Mouse (Mus musculus) lung, embryonic 15.5 days (tissue): ENCODE data around the gene Upk3bl. TPM values are rescaled to one million over a fixed set of nuclear protein-coding genes. Genes with fewer than 3 reads are reported as not detected.
A peak's percentile ranks its signal among the peaks of the same experiment; 100 is the strongest.

Source experiments
- ATAC-seq: fragments of 200-750 bp; cut with Nextera tagmentation; 2 replicates; pipeline ENCODE4 v1.8.0; 2017; ENCODE audit warnings: moderate number of reproducible peaks, borderline replicate concordance; ENCODE audit not compliant: low FRiP score, low TSS enrichment; ENCODE audit errors: extremely low read depth
- H3K27ac ChIP-seq: fragments of 300-500 bp; sonication (generic); 2 replicates; pipeline ENCODE4 v1.5.1; 2015; ENCODE audit warnings: moderate library complexity, mild to moderate bottlenecking, inconsistent platforms
- H3K27me3 ChIP-seq: fragments of 300-500 bp; sonication (generic); 2 replicates; pipeline ENCODE4 v1.6.1; 2015; ENCODE audit warnings: inconsistent platforms
- H3K36me3 ChIP-seq: fragments of 300-500 bp; sonication (generic); 2 replicates; pipeline ENCODE4 v1.6.1; 2015; ENCODE audit warnings: inconsistent platforms
- H3K4me1 ChIP-seq: fragments of 300-500 bp; sonication (generic); 2 replicates; pipeline ENCODE4 v1.6.1; 2015; ENCODE audit warnings: inconsistent platforms
- H3K4me2 ChIP-seq: fragments of 300-500 bp; sonication (generic); 2 replicates; pipeline ENCODE4 v1.6.1; 2015; ENCODE audit warnings: inconsistent platforms, mild to moderate bottlenecking, moderate library complexity
- H3K4me3 ChIP-seq: fragments of 300-500 bp; sonication (generic); 2 replicates; pipeline ENCODE4 v1.5.1; 2015; ENCODE audit warnings: mild to moderate bottlenecking, inconsistent platforms
- H3K9ac ChIP-seq: fragments of 300-500 bp; sonication (generic); 2 replicates; pipeline ENCODE4 v1.6.1; 2015; ENCODE audit warnings: inconsistent platforms
- H3K9me3 ChIP-seq: fragments of 300-500 bp; sonication (generic); 2 replicates; pipeline ENCODE4 v1.6.1; 2016; ENCODE audit warnings: inconsistent platforms
- WGBS: fragments of 180-500 bp; shearing (Covaris S2); methylation state at CpG from one replicate; pipeline ENCODE4 v1.1.7; 2015; 5-methylcytosine and 5-hydroxymethylcytosine counted together
- polyA plus RNA-seq: library from polyadenylated mRNA; unstranded; fragments of >200 nt; fragmentation: Nextera tagmentation; extraction: Ambion mirVana; gene quantifications from 2 replicates; pipeline ENCODE4 v1.2.1, GENCODE M21; 2015

Gene Upk3bl
- 4.2 and 5.1 TPM in 2 replicates for polyA plus RNA-seq

DNA sequence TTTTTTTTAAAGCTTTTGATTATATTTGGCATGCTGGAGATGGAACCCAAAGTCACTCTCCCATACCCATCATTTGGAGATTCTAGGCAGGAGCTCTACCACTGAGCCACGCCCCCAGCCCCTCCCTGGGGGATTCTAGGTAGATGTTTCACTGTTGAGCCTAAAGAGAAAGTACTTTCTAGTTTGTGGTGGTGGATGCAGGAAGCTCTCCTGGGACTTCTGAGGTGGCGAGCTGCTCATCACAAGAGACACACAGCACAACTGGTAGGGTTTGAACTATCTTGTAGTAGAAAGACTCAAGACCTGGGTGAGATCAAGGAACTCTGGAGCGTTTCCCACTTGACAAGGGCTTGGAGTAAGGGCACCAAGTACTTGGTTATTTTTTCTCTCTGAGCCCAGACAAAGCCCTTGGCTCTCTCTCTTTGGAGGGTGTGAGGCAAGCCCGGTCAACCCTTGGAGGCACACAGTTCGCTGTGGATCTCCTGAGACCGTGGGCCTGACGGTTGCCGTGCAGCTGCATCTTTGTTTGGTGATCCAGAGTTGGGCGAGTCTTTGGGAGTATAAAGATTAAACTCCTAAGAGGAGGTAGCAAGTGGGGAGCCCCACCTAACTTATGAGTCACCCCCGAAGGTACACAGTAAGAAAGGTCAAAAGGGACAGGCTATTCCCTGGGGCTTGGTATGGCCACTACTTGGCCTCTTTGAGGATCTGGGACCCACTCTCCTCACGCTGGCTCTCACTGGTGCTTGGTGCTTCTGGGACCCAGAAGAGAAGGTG is at the start of gene Upk3bl:
Upk3bl (plus strand) TSS at position 192 of the 777 bp plus-strand sequence.
- H3K9me3 ChIP-seq: no peaks in the 10 kb centered on the region
- H3K4me1 ChIP-seq: peaks cover 13% of the 10 kb centered on the region
- no peaks in the 10 kb centered on the region; the same call in 1 of the 2 replicates for H3K27me3 ChIP-seq
- H3K4me3 ChIP-seq: no peak within 1 kb of the TSS
- 81% methylated on average over 11 of the region's 11 CpGs for WGBS
- H3K36me3 ChIP-seq: no peaks in the 10 kb centered on the region
- H3K4me2 ChIP-seq: no peak within 1 kb of the TSS
- H3K9ac ChIP-seq: no peak within 1 kb of the TSS
- H3K27ac ChIP-seq: peak within 1 kb of the TSS; percentile 61
- no peak for ATAC-seq

DNA sequence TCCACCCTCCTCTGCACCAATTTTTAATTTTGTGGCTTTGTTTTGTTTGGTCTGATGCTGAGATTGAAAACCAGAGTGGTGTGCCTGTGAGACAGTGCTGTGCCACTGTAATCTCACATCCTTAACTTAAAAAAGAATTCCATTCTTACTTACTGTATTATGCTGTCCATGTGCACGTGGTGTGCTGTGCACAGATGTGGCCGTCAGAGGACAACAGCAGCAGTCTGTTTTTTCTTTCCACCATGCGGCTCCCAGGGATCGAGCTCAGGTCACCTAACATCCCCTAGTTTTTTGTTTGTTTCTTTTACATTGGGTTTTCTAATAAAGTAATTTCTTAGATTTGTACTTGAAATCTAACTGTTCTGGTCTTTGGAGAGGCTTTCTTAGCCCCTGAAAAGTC is 49.8 kb upstream of the Upk3bl start:
- H3K4me2 ChIP-seq: no peak overlapping the region
- H3K36me3 ChIP-seq: peaks cover 23% of the 10 kb centered on the region
- H3K4me3 ChIP-seq: no peak overlapping the region
- peaks cover 6% of the 10 kb centered on the region; the same call in 1 of the 2 replicates for H3K4me1 ChIP-seq
- no peak overlapping the region for H3K27ac ChIP-seq
- no peaks in the 10 kb centered on the region for H3K27me3 ChIP-seq
- no peaks in the 10 kb centered on the region for H3K9me3 ChIP-seq
- WGBS: 77% methylated on average over 4 of the region's 4 CpGs
- no peak for ATAC-seq
- no peak overlapping the region for H3K9ac ChIP-seq

DNA sequence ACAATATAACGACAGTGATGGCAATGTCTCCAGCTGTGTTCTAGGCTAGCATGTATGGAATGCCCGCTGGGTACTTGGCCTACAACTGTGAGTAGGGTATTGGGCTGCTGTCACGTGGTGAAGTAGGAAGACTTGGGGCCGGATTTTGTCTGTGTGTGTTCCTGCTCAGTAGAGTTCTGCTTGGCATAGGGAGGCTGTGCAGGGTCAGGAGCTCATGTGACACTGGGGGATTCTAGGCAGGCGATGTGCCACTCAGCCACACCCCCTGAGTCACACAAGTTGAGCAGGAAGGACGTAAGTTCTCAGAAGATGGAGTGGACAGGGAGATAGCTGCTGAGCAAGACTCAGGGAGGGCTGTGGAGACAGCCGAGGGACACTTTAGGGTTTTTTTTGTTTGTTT is 46.5 kb upstream of the Upk3bl start:
- no peak overlapping the region for H3K4me3 ChIP-seq
- peaks cover 26% of the 10 kb centered on the region for H3K36me3 ChIP-seq
- H3K27me3 ChIP-seq: no peaks in the 10 kb centered on the region
- WGBS: 69% methylated on average over 7 of the region's 7 CpGs
- no peak for ATAC-seq
- H3K9me3 ChIP-seq: no peaks in the 10 kb centered on the region
- no peak overlapping the region for H3K27ac ChIP-seq
- H3K4me2 ChIP-seq: no peak overlapping the region
- peaks cover under 1% of the 10 kb centered on the region; the same call in 1 of the 2 replicates for H3K4me1 ChIP-seq
- H3K9ac ChIP-seq: no peak overlapping the region

DNA sequence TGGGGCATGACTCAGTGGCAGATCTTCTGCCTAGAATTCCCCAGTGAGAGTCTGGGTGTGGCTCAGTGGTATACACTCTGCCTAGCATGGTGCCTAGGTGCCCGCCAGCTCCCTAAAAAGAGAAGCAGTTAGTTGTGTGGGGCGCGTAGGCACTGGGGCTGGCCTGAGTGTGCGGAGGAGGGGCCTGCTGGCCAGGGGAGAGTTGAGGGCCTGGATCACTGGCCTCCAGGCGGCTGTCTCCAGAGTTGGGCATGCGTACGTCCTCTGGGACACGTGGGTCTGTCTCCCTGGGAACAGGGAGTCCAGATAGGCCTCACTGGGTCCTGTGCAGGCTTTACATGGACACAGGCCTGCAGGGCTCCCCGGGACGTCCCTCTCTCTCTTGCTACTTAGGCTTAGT is 39.4 kb upstream of the Upk3bl start:
- ATAC-seq: no peak

DNA sequence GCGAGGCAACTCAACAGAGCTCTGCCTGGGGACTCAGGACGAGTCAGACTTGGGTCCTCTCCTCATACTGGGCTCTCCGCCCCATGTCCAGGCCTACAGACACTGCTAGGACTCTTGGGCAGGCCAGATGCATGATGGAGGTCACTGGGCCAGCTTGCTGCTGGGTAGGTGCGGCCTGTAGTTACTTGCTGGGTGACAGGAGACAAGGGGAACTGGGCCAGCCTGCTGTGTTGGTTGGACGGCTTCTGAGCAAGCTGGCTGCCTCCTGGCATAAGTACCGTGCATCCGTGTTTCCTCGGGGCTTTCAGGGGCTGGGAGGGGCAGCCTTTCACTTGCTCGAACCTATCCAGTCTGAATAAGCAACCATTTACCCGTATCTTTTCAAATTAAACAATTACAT is 38.7 kb upstream of the Upk3bl start:
- Histone ChIP-seq H3K4me3 (no peak overlapping the region), H3K27ac (peak overlapping the region; percentile 67), H3K9ac (no peak overlapping the region), H3K4me2 (no peak overlapping the region), H3K36me3 (peaks cover 22% of the 10 kb centered on the region), H3K27me3 (no peaks in the 10 kb centered on the region), H3K9me3 (no peaks in the 10 kb centered on the region), H3K4me1 (peaks cover 22% of the 10 kb centered on the region)
- 0 out of 2 replicates have a peak, but pooled peaks have one; percentile 13 for ATAC-seq
- WGBS: 59% methylated on average over 10 of the region's 10 CpGs

More for the DNA sequence above, 39.4 kb upstream of the Upk3bl start:
- no peaks in the 10 kb centered on the region for H3K9me3 ChIP-seq
- H3K4me3 ChIP-seq: no peak overlapping the region
- H3K9ac ChIP-seq: no peak overlapping the region
- H3K4me1 ChIP-seq: peaks cover 20% of the 10 kb centered on the region
- no peak overlapping the region for H3K4me2 ChIP-seq
- 80% methylated on average over 10 of the region's 10 CpGs for WGBS
- H3K27ac ChIP-seq: peak overlapping the region; percentile 67; the same call in 1 of the 2 replicates
- no peaks in the 10 kb centered on the region for H3K27me3 ChIP-seq
- peaks cover 30% of the 10 kb centered on the region for H3K36me3 ChIP-seq

DNA sequence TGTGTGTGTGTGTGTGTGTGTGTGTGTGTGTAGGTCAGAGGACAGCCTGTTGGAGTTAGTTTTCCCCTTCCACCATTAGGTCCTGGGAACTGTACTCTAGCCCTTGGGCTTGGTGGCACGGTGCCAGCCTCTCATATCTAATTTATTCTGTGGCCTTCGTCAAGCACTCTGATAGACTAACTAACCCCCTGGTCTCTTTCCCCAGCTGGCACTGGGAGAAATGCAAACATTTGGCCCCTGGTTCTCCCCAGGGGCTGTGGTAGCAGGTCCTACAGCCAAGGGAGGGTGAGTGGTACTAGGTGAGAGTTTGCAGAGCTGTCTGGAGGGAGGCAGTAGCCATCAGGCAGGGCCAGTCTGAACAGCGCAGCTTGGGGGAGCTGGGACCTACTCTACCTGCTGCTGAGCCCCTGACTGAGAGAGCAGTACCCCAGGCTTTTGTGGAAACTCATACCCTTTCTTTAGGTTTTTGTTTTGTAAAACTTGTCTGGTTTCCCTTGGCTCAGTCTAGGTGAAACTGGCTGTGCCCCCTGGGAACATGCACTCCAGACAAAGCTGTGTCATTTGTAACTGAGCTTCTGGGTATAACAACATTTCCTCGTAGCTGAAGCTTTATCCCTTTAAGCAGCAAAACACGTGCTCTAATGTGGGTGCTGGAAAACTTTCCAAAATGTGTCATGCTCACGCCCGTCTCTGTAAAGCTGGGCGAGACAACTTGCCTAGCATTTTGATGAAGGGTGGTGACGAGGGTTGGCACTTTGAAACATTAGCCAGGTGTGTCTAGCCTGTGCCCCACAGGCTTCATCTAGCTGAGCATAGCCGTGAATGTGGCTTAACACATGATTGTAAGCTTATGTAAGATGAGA is 38.0 kb upstream of the Upk3bl start:
- Histone ChIP-seq H3K4me2 (no peak overlapping the region), H3K36me3 (peaks cover 18% of the 10 kb centered on the region), H3K9ac (no peak overlapping the region), H3K4me3 (no peak overlapping the region), H3K4me1 (peaks cover 22% of the 10 kb centered on the region), H3K27me3 (no peaks in the 10 kb centered on the region), H3K9me3 (no peaks in the 10 kb centered on the region), H3K27ac (peak overlapping the region; percentile 67)
- peak; percentile 40; the same call in 1 of the 2 replicates for ATAC-seq
- 63% methylated on average over 10 of the region's 10 CpGs for WGBS

DNA sequence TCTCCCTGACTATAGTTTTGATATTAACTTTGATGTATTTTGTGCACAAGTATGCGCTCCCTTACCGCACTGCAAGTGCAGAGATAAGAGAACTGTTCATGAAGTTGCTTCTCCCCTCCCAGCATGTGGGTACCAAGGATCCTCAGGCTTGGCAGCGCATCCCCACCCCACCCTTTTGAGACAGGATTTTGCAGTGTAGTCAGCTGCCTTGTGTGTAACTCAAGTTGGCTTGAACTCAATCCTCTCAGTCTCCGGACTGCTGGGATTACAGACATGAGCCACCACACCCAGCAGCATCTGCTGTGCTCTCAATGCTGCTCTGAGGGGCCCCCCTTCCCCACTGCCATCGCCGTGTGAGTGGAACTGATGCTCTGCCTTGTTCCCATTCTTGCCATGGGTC is 37.0 kb upstream of the Upk3bl start:
- peaks cover 22% of the 10 kb centered on the region for H3K4me1 ChIP-seq
- WGBS: 75% methylated on average over 6 of the region's 6 CpGs

DNA sequence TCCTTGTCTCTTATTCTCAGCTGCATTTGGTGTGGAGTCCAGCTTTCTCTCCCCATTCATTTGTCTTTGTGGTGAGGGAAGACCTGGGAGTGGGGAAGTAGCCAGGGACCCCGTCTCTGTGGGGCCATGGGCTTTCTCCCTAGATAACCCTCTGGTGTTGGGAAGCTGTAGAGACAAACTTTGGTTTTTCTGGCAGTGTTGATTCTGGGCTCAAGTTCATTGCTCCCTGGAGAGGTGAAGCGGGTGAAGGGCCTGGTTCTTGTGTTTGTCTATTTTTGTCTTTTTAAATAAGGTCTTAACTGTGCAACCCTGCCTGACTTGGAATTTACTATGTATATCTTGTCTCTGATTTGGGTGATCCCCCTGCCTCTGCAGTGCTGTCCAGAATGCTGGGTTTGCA is 35.6 kb upstream of the Upk3bl start:
- no peaks in the 10 kb centered on the region for H3K27me3 ChIP-seq
- H3K4me3 ChIP-seq: no peak overlapping the region
- H3K4me2 ChIP-seq: no peak overlapping the region
- no peaks in the 10 kb centered on the region for H3K9me3 ChIP-seq
- H3K36me3 ChIP-seq: peaks cover 4% of the 10 kb centered on the region; the same call in 1 of the 2 replicates
- 66% methylated on average over 2 of the region's 2 CpGs for WGBS
- ATAC-seq: no peak
- H3K27ac ChIP-seq: no peak overlapping the region
- no peak overlapping the region for H3K9ac ChIP-seq
- peaks cover 22% of the 10 kb centered on the region for H3K4me1 ChIP-seq

More for the DNA sequence above, 37.0 kb upstream of the Upk3bl start:
- peaks cover 9% of the 10 kb centered on the region for H3K36me3 ChIP-seq
- H3K27me3 ChIP-seq: no peaks in the 10 kb centered on the region
- H3K4me3 ChIP-seq: no peak overlapping the region
- no peak for ATAC-seq
- no peak overlapping the region for H3K9ac ChIP-seq
- no peak overlapping the region for H3K4me2 ChIP-seq
- H3K27ac ChIP-seq: 0 out of 2 replicates have a peak overlapping the region, but pooled peaks have one; percentile 16
- no peaks in the 10 kb centered on the region for H3K9me3 ChIP-seq

DNA sequence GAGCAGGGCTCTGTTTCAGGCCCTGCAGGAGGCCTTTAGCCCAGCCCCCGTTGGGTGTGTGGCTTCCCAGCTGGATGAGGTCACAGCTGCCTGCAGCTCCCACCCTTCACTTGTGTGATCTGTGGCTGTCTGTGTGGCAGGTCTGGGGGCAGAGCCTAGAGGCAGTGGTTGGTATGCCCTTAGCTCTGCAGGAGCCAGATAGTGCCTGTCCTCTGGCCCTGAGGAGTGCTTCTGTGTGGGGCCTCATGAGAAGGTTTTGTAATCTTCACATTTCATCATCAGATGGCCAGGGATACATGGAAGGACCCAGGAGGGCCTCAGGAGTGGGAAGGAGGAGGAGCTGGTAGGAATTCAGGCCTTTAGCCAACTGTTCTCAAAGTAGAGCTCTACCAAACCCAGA is 34.4 kb upstream of the Upk3bl start:
- WGBS: 27% methylated on average over 1 of the region's 1 CpGs
- no peak overlapping the region for H3K27ac ChIP-seq

DNA sequence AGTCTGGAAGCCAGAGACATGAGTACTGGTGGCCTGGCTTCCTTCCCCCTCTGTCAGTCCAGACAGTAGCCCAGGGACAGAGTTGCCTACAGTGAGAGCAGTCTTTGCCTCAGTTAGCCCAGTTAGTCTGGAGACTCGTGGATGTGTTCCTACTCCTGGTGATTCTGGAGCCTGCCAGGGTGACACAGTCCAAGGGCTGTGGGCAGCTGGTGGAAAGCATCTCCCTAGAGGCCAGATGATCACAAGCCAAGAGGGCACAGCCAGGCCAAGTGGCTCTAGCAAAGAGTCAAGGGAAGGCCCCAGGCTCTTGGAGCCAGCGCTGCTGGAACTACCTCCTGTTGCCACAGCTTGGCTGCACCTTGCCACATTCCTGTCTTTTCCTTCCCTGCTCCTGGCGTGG is 28.6 kb upstream of the Upk3bl start:
- Histone ChIP-seq H3K9ac (no peak overlapping the region), H3K4me1 (0 out of 2 replicates have a peak, but pooled peaks cover 4% of the 10 kb centered on the region), H3K9me3 (no peaks in the 10 kb centered on the region), H3K36me3 (peaks cover 32% of the 10 kb centered on the region), H3K4me2 (no peak overlapping the region), H3K27ac (no peak overlapping the region), H3K4me3 (no peak overlapping the region), H3K27me3 (no peaks in the 10 kb centered on the region)
- WGBS: 83% methylated on average over 3 of the region's 3 CpGs
- ATAC-seq: no peak

More for the DNA sequence above, 34.4 kb upstream of the Upk3bl start:
- H3K9me3 ChIP-seq: no peaks in the 10 kb centered on the region
- H3K4me3 ChIP-seq: no peak overlapping the region
- H3K9ac ChIP-seq: no peak overlapping the region
- peaks cover 4% of the 10 kb centered on the region; the same call in 1 of the 2 replicates for H3K36me3 ChIP-seq
- peaks cover 22% of the 10 kb centered on the region for H3K4me1 ChIP-seq
- H3K4me2 ChIP-seq: no peak overlapping the region
- H3K27me3 ChIP-seq: no peaks in the 10 kb centered on the region
- ATAC-seq: no peak

DNA sequence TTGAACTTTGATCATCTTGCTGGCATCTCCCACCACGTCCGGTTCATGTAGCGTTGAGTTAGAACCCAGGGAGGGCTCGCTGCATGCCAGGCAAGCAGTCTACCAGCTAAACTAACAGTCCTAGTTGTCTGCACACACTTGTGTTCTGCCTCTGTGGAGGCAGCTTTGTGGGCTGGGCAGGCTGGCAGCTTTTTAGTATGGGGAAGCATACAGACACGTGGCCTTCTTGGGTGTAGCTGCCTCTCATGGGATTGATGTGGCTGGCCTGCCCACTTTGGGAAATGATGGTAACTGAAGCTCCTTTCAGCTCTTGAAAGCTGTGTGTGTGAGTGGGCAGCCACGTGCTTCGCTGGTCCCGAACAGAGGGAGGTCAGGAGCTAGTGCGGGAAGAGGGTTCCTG is 27.4 kb upstream of the Upk3bl start:
- Histone ChIP-seq H3K4me2 (no peak overlapping the region), H3K27me3 (no peaks in the 10 kb centered on the region), H3K4me1 (0 out of 2 replicates have a peak, but pooled peaks cover 4% of the 10 kb centered on the region), H3K9me3 (no peaks in the 10 kb centered on the region), H3K4me3 (no peak overlapping the region), H3K27ac (no peak overlapping the region), H3K9ac (no peak overlapping the region), H3K36me3 (peaks cover 39% of the 10 kb centered on the region)
- 88% methylated on average over 9 of the region's 9 CpGs for WGBS
- ATAC-seq: no peak
